Mouse (Mus musculus) gastrocnemius, adult 2 months (tissue): Measurements from ENCODE around the gene Ebf3. TPM values are rescaled to one million over a fixed set of nuclear protein-coding genes. Genes with fewer than 3 reads are reported as not detected.
A peak's percentile ranks its signal among the peaks of the same experiment; 100 is the strongest.

Experiments used
- DNase-seq: peaks from one replicate; pipeline ENCODE4 v3.0.0; 2022
- H3K27ac ChIP-seq: fragments of 200-600 bp; 2 replicates; pipeline ENCODE4 v1.8.1; 2022; ENCODE audit warnings: mild to moderate bottlenecking
- H3K4me3 ChIP-seq: fragments of 200-600 bp; 2 replicates; pipeline ENCODE4 v1.8.1; 2022; ENCODE audit warnings: mild to moderate bottlenecking, moderate library complexity
- CTCF ChIP-seq: fragments of 200-600 bp; IDR thresholded peaks from 2 replicates; pipeline ENCODE4 v1.8.1; 2022; ENCODE audit warnings: antibody characterized with exemption, mild to moderate bottlenecking, moderate library complexity
- intact Hi-C: fragments of 180-260 bp; cut with DNase I; formaldehyde crosslinking; loops from one replicate; pipeline ENCODE4 v1.15.1; 2025
- total RNA-seq, 2 experiments: library from RNA; stranded (reverse); gene quantifications; 2 replicates each; pipeline ENCODE4 v1.2.3; 2021

Gene Ebf3
- total RNA-seq, 2 experiments from 2014 or later = 7.2 to 7.7 TPM

DNA sequence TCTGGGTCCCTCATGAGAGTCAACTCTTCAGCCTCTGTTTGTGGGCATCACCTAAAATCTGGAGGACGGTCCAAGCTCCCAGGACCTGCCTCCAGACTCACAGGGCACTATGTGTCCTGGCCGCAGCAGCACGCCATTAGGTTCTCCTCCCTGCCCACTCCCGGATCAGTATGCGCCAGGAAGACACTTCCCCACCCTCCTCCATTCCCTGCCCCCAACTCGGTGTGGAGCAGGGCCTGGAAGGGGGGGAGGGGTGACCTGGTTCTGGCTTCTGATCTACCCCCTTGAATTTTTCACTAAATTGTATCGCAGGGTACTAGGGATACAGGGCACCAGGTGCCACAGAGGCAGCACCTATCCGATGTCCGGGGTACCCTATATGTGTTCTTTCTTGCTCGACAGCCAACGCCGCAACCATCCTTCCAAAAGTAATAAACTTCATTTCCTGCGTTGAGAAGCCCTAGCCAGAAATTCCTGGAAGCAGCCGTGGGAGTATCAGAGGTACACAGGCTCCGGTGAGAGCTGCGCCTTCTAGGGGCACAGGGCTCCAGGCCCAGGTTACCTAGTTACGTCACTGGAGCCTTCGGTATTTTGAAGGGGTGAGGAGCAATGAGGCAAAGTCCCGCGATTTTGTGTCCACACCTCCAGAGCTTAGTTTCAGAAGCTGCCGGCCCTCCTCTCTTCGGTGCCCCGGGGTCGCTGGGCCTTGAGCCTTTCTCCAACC is 3.6 kb upstream of the Ebf3 start:
- no peak for TF ChIP-seq CTCF
- no peak for DNase-seq
- peak overlapping the region; percentile 68 for H3K4me3 ChIP-seq
- no peak overlapping the region; the same call in 1 of the 2 replicates for H3K27ac ChIP-seq
- intact Hi-C loops = loop anchor here (10.0 kb wide), 1 partner anchor 243 kb away; no protein-coding TSS in a partner anchor

DNA sequence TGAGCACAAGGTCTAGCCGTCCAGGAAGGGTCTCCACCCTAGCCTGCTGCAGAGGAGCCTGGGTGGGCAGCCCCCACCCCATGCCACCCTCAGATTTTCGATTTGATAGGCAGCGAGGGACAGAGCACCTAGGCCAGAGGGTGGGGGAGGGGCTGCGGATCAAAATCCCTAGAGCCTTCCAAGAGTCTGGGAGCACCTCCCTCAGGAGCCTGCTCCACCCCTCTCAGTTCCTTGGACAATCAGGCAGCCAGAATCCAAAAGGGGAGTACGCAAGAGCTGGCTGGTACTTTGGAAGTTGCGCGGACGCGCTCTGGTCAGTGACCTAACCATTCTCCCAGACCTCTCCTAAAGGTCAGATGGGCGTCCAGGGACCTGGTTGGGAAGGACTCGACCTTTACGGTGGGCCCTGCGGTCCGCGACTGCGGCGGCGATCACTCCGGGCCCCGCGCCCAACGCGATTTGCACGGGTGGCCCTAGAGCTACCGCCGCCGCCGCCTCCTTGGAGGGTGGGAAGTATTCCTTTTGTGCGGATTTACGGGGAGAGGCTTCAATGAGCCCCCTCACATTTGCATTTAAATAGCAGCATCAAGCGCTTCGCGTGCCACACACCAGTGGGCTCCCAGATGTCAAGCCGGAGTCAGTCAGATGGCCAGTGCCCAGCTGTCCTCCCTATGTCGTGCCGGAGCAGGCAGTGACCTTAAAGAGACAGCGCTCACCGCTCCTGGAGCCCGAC is 2.8 kb upstream of the Ebf3 start:
- intact Hi-C loops = loop anchor here (10.0 kb wide), 1 partner anchor 242 kb away; no protein-coding TSS in a partner anchor
- Histone ChIP-seq H3K27ac (peak overlapping the region; percentile 49), H3K4me3 (peak overlapping the region; percentile 68)
- peak; percentile 51 for DNase-seq
- TF ChIP-seq CTCF = no peak

DNA sequence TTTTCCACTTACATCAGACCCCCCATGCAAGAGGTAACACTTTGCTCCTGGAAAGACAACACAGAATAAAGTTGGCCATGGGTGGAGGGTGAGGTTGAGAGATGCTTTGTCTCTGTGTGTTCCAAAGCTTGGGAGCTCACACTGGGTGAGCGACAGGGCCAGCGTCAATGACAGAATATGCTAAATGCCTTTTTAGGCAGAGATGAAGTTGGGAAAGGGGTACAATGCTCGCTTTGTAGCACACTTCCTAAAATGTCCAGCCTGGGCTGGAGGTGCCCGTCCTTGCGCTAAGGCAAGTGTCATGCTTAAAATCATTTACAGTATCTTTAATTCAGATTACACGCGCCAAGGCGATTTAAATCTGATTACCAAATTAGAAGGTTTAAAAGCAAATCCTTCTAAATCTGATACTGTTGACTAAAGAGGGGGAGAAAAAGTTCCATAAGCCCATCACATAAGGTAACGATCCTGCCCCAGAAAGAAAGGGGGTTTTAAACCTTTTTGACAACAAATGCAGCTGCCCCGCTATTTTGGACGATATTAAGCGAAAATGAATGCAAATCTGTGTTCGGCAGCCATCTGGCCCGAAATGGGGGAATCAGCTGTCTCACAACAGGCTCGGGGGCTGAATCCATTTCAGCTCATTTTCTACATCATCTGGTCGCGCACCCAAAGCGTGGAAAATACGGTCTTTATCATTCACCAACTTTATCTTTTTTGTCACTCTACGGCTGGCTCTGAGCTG is 2.1 kb upstream of the Ebf3 start:
- no peak for TF ChIP-seq CTCF
- no peak for DNase-seq
- Histone ChIP-seq H3K27ac (no peak overlapping the region), H3K4me3 (peak overlapping the region; percentile 68)
- intact Hi-C loops = loop anchor here (10.0 kb wide), 1 partner anchor 242 kb away; no protein-coding TSS in a partner anchor

DNA sequence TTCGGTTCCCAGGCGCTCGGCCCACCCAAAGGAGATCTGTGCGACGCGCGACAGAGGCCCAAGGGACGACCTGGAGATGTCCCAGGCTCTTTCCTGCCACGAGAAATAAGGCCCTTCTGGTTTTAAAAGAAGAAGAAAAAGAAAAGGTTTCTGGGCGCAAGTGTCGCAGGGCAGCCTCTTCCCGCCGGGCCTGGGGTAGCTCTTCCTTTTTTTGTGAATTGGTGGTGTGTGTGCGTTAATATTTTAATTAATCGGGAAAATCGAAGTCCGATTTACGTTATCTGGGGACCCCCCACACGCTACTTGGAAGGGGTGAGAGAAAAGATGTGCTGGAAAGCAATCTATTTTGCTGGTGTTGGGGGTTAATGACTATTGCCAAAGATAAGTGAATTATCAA is 1.3 kb upstream of the Ebf3 start:
- Histone ChIP-seq H3K27ac (peak overlapping the region; percentile 82), H3K4me3 (peak overlapping the region; percentile 92)
- intact Hi-C loops = loop anchor here (10.0 kb wide), 1 partner anchor 241 kb away; no protein-coding TSS in a partner anchor
- DNase-seq = no peak
- no peak for TF ChIP-seq CTCF

DNA sequence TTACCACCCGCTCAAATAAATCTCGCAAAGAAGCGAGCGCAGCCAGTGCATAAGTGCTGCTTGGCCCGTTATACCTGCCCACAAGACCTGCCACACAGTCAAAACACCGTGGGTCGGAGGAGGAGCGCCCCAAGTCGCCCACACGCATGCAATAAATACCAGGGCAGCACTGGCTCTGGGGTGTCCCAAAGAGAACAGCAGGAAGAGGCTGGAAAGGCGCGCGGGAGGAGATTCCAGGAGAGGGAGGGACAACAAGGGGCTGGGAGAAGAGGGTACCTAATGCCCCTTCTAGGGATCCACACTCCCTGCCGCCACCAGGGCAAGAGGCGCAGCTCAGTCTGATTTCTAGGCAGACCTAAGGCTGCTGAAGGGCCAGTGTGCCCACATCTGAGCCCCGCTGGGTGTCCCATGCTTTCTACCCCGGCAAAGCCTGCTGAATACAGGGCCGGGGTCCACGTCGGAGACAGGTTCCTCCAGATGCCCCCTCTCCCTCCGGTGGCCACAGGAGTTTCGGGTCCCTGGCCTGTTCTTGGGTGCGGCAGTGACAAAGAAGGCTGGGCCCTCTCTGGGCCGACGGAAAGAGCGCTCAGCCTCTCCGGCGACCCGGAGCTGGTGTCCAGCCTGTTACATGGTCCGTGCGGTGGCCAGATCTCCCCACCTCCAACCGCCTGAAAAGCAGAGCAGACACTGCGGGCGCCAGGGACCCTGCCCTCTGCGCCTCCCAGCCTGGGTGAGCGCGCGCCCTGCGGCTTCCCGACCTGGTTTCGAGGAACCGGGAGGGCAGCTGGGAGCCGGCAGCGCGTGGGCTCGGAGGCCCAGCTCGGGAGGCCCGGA is 682 bp upstream of the Ebf3 start:
- intact Hi-C loops = loop anchor here (5.0 to 10.0 kb wide), 2 partner anchors 48 to 240 kb away; no protein-coding TSS in a partner anchor
- Histone ChIP-seq H3K4me3 (peak overlapping the region; percentile 92), H3K27ac (peak overlapping the region; percentile 82)
- peak; percentile 45 for DNase-seq
- TF ChIP-seq CTCF = no peak

DNA sequence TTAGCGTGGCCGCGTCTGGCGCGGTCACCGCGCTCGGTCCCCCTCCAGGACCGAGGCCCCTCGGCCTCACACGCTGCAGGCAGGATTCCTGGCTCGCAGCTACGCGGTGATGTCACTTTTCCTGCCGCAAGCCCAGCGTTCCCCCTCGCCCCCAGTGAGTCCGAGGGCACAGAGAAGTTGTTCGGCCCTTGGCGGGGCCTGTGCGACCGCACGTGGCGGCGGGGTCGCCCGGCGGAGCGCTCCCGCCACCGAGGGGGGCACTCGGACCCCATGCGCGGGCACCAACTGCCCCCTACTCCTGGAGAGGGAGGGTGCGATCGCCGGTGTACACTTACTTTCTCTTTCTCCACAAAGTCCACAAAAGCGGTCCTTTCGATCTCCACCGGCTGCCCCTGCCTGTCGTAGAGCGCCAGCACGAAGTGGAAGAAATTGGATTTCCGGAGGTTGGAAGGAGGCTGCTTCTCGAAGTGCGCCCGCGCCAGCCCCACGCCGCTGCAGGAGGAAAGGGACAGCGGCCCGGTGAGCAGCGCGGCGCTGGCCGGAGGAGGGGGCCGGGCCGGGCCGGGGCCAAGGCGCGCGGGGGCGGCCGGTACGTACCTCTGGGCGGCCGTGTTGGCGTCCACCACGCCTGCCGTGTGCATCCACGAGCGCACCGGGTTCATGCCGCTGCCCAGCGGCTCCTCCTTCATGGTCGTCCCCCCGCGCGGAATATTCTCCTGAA is 902 bp downstream of the Ebf3 start:
- intact Hi-C loops = loop anchor here (5.0 to 10.0 kb wide), 2 partner anchors 46 to 239 kb away; no protein-coding TSS in a partner anchor
- peak; percentile 78 for DNase-seq

DNA sequence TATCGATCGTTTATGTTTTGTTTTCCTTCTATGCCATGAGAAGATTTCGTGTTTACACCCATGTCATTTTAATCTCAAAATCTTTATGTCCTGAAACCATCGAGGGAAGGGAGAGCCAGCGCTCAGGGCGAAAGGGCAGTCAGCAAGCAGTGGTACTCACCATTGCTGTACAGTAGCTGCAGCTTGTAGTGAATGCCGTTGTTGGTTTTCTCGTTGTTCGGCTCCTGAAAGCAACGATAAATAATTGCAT is 1.4 kb downstream of the Ebf3 start:
- DNase-seq = no peak
- TF ChIP-seq CTCF = no peak
- intact Hi-C loops = loop anchor here (5.0 to 10.0 kb wide), 2 partner anchors 46 to 238 kb away; no protein-coding TSS in a partner anchor
- H3K27ac ChIP-seq = peak overlapping the region; percentile 94
- H3K4me3 ChIP-seq = peak overlapping the region; percentile 92

More for the DNA sequence above, 902 bp downstream of the Ebf3 start:
- TF ChIP-seq CTCF = no peak
- Histone ChIP-seq H3K4me3 (peak overlapping the region; percentile 92), H3K27ac (peak overlapping the region; percentile 94)

DNA sequence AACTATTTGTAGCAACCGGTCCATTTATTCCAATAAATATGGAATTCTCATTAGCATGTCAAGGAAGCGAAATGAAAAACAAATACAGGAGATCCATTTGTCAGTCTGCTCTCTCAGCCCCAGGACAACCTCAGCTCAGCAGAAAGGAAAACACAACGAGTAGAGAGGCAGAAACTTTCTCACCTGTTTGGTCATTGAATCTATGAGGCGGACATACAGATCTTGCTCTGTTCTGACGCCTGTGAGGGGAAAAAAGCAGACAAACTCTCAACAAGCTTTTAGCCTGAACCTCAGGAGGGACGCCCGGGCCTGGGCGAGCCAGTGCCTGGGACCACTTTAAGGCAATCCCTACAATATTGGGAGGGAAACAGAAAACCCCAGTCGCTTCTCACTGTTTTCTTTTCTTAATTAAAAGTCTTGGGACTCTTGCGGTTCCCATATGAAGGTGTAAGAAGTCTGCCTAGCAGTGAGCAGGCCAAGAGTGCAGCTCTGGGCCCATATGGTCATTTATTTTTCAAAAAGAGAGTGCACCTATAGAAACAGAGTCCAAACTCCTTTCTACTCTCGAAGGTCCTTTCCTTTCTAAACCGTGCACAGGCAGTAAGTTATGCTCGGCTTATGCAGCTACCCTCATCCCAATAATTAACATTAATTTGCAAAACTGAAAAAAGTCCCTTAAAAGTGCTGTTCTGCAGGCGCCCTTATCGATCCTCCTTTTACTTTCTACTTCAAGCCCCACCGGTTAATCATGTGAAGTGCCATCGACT is 1.9 kb downstream of the Ebf3 start:
- Histone ChIP-seq H3K4me3 (peak overlapping the region; percentile 92), H3K27ac (peak overlapping the region; percentile 94)
- TF ChIP-seq CTCF = no peak
- DNase-seq = no peak
- intact Hi-C loops = loop anchor here (5.0 to 10.0 kb wide), 2 partner anchors 45 to 238 kb away; no protein-coding TSS in a partner anchor

DNA sequence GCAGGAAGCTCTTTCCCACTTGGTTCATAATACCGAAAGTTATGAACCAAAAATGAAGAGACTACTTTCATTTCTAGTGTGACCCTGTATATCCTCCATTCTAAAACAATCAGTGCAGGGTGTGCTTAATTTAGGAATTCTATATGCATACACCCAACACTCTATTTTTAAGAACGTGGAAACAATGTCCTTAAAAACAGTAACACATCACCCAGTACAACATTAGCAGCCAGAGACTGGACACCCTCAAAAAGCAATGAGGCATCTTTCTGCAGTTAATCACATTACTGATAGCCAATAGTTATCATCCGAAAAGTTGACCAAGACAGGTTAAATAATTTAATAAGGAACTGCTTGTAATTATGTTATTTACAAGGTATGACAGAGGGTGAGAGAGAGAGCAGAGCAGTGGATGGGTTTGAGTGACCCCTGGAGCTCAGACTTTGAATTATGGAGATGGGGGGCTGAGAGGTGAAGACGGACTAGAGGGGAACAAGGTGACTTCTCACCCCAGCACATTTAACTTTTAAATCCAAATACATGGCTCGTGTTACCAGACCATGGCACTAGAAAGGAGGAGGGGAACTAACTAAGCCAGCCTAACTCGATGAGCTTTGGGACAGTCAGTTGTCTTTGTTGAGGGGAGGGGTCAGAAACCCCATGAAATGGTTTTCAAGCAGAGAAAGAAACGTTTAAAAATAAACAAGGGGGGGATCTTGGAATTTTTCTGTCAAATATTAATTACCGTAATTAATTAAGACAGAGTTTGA is 2.7 kb downstream of the Ebf3 start:
- intact Hi-C loops = loop anchor here (5.0 to 10.0 kb wide), 2 partner anchors 44 to 237 kb away; no protein-coding TSS in a partner anchor
- Histone ChIP-seq H3K27ac (peak overlapping the region; percentile 94), H3K4me3 (peak overlapping the region; percentile 92)
- DNase-seq = no peak
- no peak for TF ChIP-seq CTCF

DNA sequence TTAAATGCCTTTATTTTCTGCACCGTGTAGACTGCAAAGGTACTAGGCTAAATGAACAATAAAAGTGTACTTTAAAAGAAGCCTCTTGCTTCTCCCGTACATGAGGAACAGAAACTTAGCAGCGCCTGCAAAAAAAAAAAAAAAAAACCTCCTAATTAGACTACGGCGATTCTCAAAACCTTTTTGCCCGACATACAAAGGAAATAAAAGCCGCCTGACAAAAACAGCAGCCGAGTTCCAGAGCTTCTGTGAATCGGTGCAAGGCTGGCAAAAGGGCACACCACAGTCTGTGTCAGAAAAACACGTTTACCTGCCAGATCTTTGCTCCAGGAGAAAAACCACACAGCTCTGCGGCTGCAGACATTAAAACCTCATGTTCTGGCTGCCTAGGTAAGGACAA is 3.4 kb downstream of the Ebf3 start:
- no peak for TF ChIP-seq CTCF
- H3K27ac ChIP-seq = peak overlapping the region; percentile 94
- H3K4me3 ChIP-seq = peak overlapping the region; percentile 92
- intact Hi-C loops = loop anchor here (5.0 to 10.0 kb wide), 2 partner anchors 44 to 236 kb away; no protein-coding TSS in a partner anchor
- DNase-seq = no peak
